Mouse (Mus musculus) adrenal gland, adult 2 months (tissue): ENCODE measurements around the gene Obscn. TPM values are rescaled to one million over a fixed set of nuclear protein-coding genes. Genes with fewer than 3 reads are reported as not detected.

Experiments used
- DNase-seq: peaks from one replicate; pipeline ENCODE4 v3.0.0; 2021
- polyA plus RNA-seq: library from polyadenylated mRNA; depleted of rRNA; stranded (reverse); fragments of >200 nt; gene quantifications from 2 replicates; pipeline ENCODE4 v1.2.3, GENCODE M21; 2012
- total RNA-seq, 2 experiments: library from RNA; stranded (reverse); gene quantifications; 2 replicates each; pipeline ENCODE4 v1.2.3; 2021

The Obscn gene
- total and polyA plus RNA-seq, 3 experiments = 0.92 to 5.5 (median 1.5) TPM

- no peak for DNase-seq
Measured at GRCm38 (mm10) chr11:58983691-58984341, 152.4 kb downstream of the Obscn start.

DNA sequence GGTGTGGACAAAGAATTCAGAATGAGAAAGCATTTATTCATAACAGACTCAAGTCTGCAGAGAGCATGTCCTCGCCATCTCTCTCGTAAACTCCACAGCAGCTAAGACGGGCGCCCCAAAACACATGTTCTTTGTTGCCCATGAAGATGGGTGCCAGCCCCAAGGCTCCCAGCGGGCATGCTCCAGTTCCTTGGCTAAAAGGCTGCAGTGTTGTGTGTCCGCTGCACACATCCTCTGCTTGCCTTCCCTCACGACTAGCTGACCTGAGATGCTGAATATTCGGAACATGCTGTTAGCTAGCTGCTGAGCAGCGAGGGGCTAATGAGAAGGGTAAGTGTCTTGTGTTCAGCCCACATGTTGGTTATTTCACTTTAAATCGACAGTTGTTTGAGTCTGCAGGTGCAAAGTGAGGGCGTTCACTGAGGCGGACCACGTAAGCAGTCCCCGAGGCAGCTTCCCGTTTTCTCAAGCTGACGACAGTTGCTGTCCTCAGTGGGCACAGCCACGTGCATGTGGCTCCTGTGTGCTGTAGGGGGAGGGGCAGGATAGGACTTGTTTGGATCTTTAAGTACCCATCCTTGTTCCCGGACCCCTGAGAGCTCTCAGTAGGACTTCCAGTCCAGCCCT, 153.6 kb downstream of the Obscn start:
- DNase-seq = no peak

DNA sequence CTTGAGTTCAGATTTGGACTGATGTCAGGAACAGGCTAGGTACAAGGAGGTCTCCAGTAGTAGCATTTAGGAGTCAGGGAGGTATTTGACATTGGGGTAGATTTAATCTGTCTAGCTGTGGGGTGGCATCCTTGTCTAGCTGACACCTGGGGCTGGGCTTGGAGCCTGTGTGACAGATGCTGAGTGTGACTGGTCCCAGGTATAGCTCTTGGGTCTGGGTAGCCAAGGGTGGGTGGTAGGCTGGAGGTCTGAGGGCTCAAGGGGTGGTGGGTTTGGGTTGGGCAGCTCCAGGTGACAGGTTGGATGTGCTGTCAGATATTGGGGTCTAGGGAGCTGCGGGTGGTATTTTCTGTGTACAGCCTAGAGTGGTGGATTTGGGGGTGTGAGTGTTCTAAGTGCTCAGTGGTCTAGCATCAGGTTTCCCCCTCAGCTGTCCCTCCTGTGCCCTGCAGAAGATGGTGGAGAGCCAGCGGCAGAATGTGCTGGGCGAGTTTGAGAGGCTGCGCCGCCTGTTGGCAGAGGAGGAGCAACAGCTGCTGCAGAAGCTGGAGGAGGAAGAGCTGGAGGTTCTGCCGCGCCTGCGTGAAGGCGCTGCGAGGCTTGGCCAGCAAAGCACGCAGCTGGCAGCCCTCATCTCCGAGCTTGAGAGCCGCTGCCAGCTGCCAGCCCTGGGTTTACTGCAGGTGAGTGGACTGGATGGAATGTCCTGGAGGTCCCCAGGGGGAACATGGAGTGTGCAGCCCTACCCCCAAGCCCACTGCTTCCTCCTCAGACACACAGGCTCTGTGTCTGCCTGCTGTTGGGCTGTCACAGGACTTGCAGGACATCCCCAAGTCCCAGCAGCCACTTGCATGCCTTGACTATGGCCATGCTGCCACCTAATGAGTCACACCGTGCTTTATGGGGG, 154.4 kb downstream of the Obscn start:
- DNase-seq = peak; percentile 56

GRCm38 (mm10) chr11:58980381-58980990, 155.7 kb downstream of the Obscn start:
- no peak for DNase-seq

DNA sequence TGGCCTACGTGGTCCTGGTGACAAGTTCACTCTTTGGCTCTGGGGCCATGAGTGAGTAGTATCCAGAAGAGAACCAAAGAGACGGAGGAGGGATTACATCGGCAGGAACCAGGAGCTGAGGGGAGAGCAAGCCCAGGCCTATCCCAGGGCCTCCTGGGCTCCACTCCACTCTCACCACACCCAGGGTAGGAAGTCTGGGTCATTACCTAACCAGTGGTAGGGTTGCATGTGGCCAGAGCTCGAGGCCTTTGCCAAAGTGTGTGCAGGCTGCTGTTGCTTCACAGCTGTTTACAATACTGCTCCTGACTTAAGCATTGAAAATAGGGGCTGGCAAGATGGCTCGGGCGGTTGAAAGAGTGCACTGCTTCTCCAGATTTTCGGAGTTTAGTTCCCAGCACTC, 156.5 kb downstream of the Obscn start:
- DNase-seq = peak; percentile 54

DNA sequence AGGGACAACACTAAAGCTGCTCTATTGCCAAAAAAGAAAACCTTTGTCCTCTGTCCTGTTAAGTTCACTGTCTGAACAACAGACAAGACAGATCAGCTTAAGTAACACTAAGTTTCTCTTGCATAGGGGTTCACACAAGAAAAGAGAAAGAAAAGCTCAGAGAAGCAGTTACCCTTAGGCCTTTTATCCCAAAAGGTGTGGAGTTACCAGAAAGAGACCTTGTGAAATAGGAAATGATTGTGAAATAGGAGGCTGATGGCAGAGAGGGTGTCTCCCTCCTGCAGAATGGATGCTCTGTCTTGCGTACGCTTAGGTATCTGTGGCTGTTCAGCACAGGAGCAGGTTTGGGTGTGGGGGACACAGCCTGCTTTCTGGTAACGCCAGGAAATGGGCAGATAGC, 157.0 kb downstream of the Obscn start:
- DNase-seq = no peak

- DNase-seq = no peak
Measured at GRCm38 (mm10) chr11:58978706-58979030, 157.5 kb downstream of the Obscn start.

GRCm38 (mm10) chr11:58978027-58978705, 158.0 kb downstream of the Obscn start, which contains the start of gene Trim11:
TSS of gene Trim11 (plus strand) at chr11:58978093.
- DNase-seq = peak; percentile 80

DNA sequence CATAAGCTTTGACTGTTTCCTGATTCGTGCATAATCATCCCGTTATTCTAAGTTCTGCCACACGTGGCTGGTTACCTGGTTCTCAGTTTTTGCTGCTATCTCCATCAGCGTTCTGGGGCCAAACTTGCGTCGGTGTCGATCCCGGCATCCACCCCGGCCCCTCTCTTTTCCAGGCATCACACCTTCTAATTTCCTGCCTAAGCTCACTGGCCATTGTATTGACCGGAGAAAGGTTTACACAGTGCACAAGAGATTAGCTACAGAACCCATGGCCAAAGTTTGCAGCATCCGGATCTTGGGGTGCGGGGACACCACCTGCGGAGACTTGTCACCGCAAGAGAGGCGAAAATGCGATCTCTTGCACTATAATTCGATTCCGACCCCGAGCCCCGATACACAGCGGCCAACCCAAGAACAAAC, 158.6 kb downstream of the Obscn start:
- peak; percentile 36 for DNase-seq

DNA sequence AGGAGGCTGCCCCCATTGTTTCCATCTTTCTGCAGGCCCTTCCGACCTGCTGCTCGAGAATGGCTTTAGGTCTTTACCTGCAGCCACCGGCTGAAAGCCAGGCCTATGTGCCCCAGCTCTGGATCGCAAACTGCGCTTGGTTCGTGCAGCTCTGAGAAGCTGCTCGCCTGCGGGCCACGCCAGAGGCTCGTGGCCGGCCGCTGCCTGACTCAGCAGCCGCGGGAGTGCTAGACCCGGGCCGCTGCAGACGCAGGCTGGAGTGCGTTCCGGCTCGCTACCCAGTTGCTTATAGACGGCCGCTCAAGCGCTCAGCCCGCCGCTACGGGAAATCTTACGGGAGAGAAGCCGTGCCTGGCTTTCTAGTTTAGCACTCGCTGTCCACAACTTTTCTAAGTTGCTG, 159.1 kb downstream of the Obscn start:
- peak; percentile 66 for DNase-seq

DNA sequence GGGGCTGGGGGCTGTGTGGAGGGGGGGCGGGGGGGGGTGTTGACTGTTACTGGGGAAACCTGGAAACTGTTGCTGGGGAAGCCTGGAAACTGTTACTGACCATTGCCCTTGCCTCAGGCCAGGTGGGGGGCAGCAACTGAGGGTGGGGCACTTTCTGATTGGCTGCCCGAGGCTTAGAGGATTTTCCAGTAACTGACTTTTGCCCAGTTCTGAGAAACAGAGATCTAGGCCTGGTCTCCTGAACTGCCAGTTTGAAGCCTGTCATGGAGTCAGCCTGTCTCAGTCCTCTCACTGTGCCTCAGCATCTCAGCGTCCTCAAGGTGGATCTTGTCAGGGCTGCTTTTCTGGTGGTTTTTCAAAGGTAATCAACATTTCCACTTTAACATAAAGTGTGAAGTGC, 161.8 kb downstream of the Obscn start:
- no peak for DNase-seq

- no peak for DNase-seq
Measured at GRCm38 (mm10) chr11:58971796-58972195, 164.4 kb downstream of the Obscn start.

DNA sequence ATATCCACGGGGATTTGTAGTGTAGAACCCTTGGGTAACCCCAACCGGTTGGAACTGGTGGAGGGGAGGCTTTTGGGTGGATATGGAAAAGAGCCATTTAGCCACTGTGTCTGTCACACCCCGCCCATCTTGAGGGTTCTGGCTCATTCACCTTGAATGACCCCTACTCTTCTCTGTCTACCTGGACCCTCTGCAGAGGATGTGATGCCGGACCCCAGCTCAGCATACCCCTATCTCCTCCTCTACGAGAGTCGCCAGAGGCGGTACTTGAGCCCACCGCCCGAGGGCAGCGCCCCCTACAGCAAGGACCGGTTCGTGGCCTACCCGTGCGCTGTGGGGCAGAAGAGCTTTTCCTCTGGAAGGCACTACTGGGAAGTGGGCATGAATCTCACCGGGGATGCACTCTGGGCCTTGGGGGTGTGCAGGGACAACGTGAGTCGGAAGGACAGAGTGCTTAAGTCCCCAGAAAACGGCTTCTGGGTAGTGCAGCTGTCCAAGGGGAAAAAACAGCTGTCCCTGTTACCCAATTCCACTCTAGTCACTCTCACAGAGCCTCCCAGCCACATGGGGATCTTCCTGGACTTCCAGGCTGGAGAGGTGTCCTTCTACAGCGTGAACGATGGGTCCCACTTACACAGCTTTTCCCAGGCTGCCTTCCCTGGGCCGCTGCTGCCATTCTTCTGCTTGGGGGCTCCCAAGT, 165.2 kb downstream of the Obscn start:
- DNase-seq = no peak

- no peak for DNase-seq
Measured at GRCm38 (mm10) chr11:58969659-58970058, 166.5 kb downstream of the Obscn start.

GRCm38 (mm10) chr11:58969027-58969426, 167.2 kb downstream of the Obscn start:
- DNase-seq = no peak

DNA sequence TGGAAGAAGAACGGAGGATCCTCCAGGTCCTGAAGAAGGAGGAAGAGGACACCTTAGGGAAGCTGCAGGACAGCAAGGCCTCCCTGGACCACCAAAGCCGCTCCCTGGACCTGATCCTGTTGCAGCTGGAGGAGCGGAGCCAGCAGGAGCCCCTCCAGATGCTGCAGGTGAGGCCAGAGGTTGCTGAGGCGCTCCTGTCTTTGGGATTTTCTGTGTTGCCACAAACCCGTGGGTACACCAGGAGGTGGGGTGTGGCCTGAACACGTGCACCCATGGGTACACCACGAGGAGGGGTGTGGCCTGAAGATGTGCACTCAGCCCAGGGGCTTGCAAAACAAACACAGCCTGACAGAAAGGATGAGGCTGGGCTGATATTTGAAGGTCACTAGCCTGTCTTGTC, 167.7 kb downstream of the Obscn start:
- no peak for DNase-seq

- no peak for DNase-seq
Measured at GRCm38 (mm10) chr11:58967346-58967745, 168.9 kb downstream of the Obscn start.

- DNase-seq = no peak
Measured at GRCm38 (mm10) chr11:58965001-58965760, 171.0 kb downstream of the Obscn start.

- DNase-seq = no peak
Measured at GRCm38 (mm10) chr11:58964216-58964615, 172.0 kb downstream of the Obscn start.

GRCm38 (mm10) chr11:58963543-58963942, 172.7 kb downstream of the Obscn start:
- DNase-seq = peak; percentile 48
